ENCODE assay signal across 19 mouse cellular contexts in the genomic region with DNA sequence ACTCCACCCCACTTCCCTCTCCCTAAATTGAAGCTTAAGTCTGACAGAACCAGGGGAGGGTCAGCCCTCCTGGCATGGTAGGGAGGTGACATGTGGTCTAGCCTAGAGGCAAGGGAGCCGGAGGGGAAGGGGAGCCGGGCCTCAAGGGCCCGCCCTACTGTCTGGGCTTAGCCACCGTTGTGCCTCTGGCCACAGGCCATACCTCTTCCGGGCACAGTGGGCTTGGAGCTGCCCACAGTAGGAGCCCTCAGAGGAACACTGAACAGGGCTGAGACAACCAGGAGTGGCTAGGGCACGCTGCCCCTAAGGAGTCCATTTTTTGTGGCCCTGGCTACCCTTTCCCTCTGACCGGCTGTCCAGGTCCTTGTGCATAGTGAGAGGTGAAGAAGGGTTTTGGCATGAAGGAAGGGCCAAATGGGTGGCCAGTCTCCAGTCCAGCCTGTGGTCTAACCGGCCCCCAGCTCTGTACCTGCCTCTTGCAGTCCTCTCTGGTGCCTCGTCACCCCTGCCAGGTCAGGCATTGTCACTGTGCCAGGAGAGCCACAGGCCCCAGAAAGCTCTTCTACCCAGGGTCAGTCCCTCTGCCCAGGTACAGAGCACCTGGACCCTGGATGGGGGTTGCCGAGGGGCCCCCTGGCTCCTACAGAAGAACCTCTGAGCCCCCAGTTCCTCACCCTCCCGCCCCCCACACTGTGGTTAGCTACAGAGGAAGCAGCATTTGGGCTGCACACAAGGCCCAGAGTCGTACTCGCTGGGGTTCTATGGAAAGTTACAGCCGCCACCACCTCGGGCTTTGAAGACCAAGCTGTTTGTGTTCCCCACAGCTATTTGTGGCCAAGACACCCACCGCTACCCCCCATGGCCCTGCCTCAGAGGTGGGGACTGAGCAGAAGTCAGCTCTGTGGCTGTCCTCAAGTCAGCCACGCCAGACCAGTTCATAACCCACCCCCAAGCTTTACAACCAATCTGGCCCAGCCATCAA. TPM values are rescaled to one million over a fixed set of nuclear protein-coding genes. Genes with fewer than 3 reads are reported as not detected.
DNase-seq lines count a peak whose midpoint lies in the region; ATAC-seq lines count a peak whose summit lies in the region.
"Had no signal": no experiment of that assay in that cellular context is flagged by ENCODE, and none has a peak within 500 bp of the region (broad histone marks: within the 10 kb centered on the region; RNA-seq: fewer than 3 reads in every experiment).

No protein-coding gene starts in this region.

- H3K4me2 ChIP-seq in midbrain, embryonic 15.5 days: no peak overlapping the region
- H3K4me2 ChIP-seq: forebrain, embryonic 12.5 days; midbrain, embryonic 13.5 days had no signal

- no peaks in the 10 kb centered on the region; the same call in 1 of the 2 replicates for H3K27me3 ChIP-seq in midbrain, embryonic 10.5 days (ENCODE audit: low read depth, poor library complexity, severe bottlenecking)
- H3K27me3 ChIP-seq in midbrain, embryonic 15.5 days (replicated peaks): no peaks in the 10 kb centered on the region
- H3K27me3 ChIP-seq: midbrain, embryonic 13.5 days had no signal

- ATAC-seq in midbrain, embryonic 15.5 days (replicated peaks): no peak
- ATAC-seq: hindbrain, embryonic 16.5 days; liver, postnatal 0 days; midbrain, embryonic 13.5 days had no signal

- no peak overlapping the region for H3K9ac ChIP-seq in midbrain, embryonic 15.5 days
- H3K9ac ChIP-seq: forebrain, embryonic 12.5 days; liver, postnatal 0 days; midbrain, embryonic 13.5 days had no signal

- DNase-seq in 416B (ENCODE audit: low read depth): peak; percentile 85
- DNase-seq in CD4-positive, CD25-positive, alpha-beta regulatory T cell, adult 2 months (ENCODE audit: low read depth, low spot score): peak; percentile 49
- peak; percentile 56 for DNase-seq in induced T-regulatory cell, adult 2 months (ENCODE audit: low read depth)
- peak; percentile 33 to 60 for DNase-seq in thymus, adult 18-20 months
- DNase-seq in midbrain, embryonic 10.5 days (ENCODE audit: low spot score): no peak
- DNase-seq in left cerebral cortex, adult 11 months (ENCODE audit: low spot score): no peak
- DNase-seq: adrenal gland, postnatal 10 days; cerebellum, adult 2 months; gastrocnemius, postnatal 25 days; kidney, adult 9 months; kidney, postnatal 36 days; liver, postnatal 0 days; lung, postnatal 36 days; right cerebral cortex, postnatal 25 days had no signal

- H3K9me3 ChIP-seq in midbrain, embryonic 10.5 days (replicated peaks): no peaks in the 10 kb centered on the region
- H3K9me3 ChIP-seq in midbrain, embryonic 15.5 days: no peaks in the 10 kb centered on the region
- H3K9me3 ChIP-seq: forebrain, embryonic 12.5 days; heart, embryonic 10.5 days; midbrain, embryonic 13.5 days had no signal

- H3K27ac ChIP-seq in midbrain, embryonic 10.5 days (replicated peaks): no peak overlapping the region
- H3K27ac ChIP-seq in midbrain, embryonic 15.5 days: no peak overlapping the region
- H3K27ac ChIP-seq: forebrain, embryonic 12.5 days; heart, embryonic 10.5 days; midbrain, embryonic 13.5 days had no signal

- no peaks in the 10 kb centered on the region for H3K36me3 ChIP-seq in midbrain, embryonic 10.5 days
- H3K36me3 ChIP-seq in midbrain, embryonic 15.5 days (replicated peaks): no peaks in the 10 kb centered on the region
- H3K36me3 ChIP-seq: forebrain, embryonic 12.5 days; heart, embryonic 10.5 days; midbrain, embryonic 13.5 days had no signal

- no peaks in the 10 kb centered on the region for H3K4me1 ChIP-seq in midbrain, embryonic 10.5 days
- H3K4me1 ChIP-seq in midbrain, embryonic 15.5 days: no peaks in the 10 kb centered on the region
- H3K4me1 ChIP-seq: forebrain, embryonic 12.5 days; midbrain, embryonic 13.5 days had no signal

- WGBS in midbrain, embryonic 10.5 days: 87% methylated on average over 17 of the region's 17 CpGs
- WGBS in midbrain, embryonic 15.5 days: 89% methylated on average over 17 of the region's 17 CpGs

- no peak overlapping the region for H3K4me3 ChIP-seq in midbrain, embryonic 10.5 days
- no peak overlapping the region for H3K4me3 ChIP-seq in midbrain, embryonic 15.5 days
- H3K4me3 ChIP-seq: forebrain, embryonic 12.5 days; heart, embryonic 10.5 days; midbrain, embryonic 13.5 days had no signal

RNA-seq across cellular contexts. Expression of a gene that starts 22.3 kb away (rescaled TPM):
- polyA plus RNA-seq in midbrain, embryonic 10.5 days (2016; fragmentation: Nextera tagmentation; extraction: Ambion mirVana): 0.04 TPM in 2 replicates
- polyA plus RNA-seq in midbrain, embryonic 15.5 days (2015; fragmentation: Nextera tagmentation; extraction: Ambion mirVana): not detected in 2 replicates
- polyA plus RNA-seq: cerebellum, adult 2 months; hindbrain, embryonic 16.5 days; midbrain, embryonic 13.5 days had no signal

Comparison
In these comparisons a context has a peak if more than half of its experiments do, and no peak if none do; other contexts are left out.
1. DNase-seq: peak in 416B (single experiment), CD4-positive, CD25-positive, alpha-beta regulatory T cell, adult 2 months (single experiment), induced T-regulatory cell, adult 2 months (single experiment) and thymus, adult 18-20 months (2 of 2); none in midbrain, embryonic 10.5 days (single experiment) and left cerebral cortex, adult 11 months (single experiment).